Mouse (Mus musculus) myocyte (in vitro differentiated cells): ENCODE measurements around the gene Shh.

Experiments
- CEBPB ChIP-seq: IDR thresholded peaks from 2 replicates; pipeline ENCODE4 v1.6.1; 2011; ENCODE audit warnings: mild to moderate bottlenecking, moderate library complexity; ENCODE audit not compliant: poor library complexity, insufficient read depth, severe bottlenecking
- E2F4 ChIP-seq: IDR thresholded peaks from one replicate; pipeline ENCODE4 v1.6.1; 2011; ENCODE audit warnings: mild to moderate bottlenecking, control low read depth, moderate library complexity; ENCODE audit not compliant: insufficient read depth
- MAX ChIP-seq: IDR thresholded peaks from one replicate; pipeline ENCODE4 v1.6.1; 2011; ENCODE audit warnings: low read depth, mild to moderate bottlenecking, control low read depth
- MYOD1 ChIP-seq, 3 experiments: IDR thresholded peaks; one replicate each; pipeline ENCODE4 v1.6.1; 2011; ENCODE audit warnings: control low read depth in 2 of 3, low read depth in 2 of 3, mild to moderate bottlenecking in 2 of 3, moderate library complexity in 1 of 3; ENCODE audit not compliant: insufficient read length in 2 of 3, control insufficient read depth in 1 of 3
- MYOG ChIP-seq, 3 experiments: IDR thresholded peaks; one replicate each; pipeline ENCODE4 v1.6.1; 2011; ENCODE audit warnings: control low read depth in 2 of 3, low read depth in 2 of 3, mild to moderate bottlenecking in 2 of 3; ENCODE audit not compliant: insufficient read length in 2 of 3, control insufficient read depth in 1 of 3, insufficient read depth in 1 of 3
- POLR2A ChIP-seq: IDR thresholded peaks from one replicate; pipeline ENCODE4 v1.6.1; 2011; ENCODE audit warnings: low read depth, mild to moderate bottlenecking, control low read depth, moderate library complexity; ENCODE audit not compliant: insufficient read length
- POLR2AphosphoS2 ChIP-seq: IDR thresholded peaks from one replicate; pipeline ENCODE4 v1.6.1; 2011; ENCODE audit warnings: low read depth, control low read depth; ENCODE audit not compliant: insufficient read length
- REST ChIP-seq: IDR thresholded peaks from one replicate; pipeline ENCODE4 v1.6.1; 2011; ENCODE audit warnings: mild to moderate bottlenecking, control low read depth, moderate library complexity; ENCODE audit not compliant: insufficient read depth, insufficient read length
- SRF ChIP-seq: IDR thresholded peaks from one replicate; pipeline ENCODE4 v1.6.1; 2011; ENCODE audit warnings: low read depth; ENCODE audit not compliant: control insufficient read depth, insufficient read length
- TCF12 ChIP-seq: IDR thresholded peaks from one replicate; pipeline ENCODE4 v1.6.1; 2011; ENCODE audit warnings: mild to moderate bottlenecking, control low read depth; ENCODE audit not compliant: poor library complexity, insufficient read depth, severe bottlenecking
- TCF3 ChIP-seq: IDR thresholded peaks from one replicate; pipeline ENCODE4 v1.6.1; 2011; ENCODE audit warnings: low read depth, control low read depth; ENCODE audit not compliant: insufficient read length
- USF1 ChIP-seq: IDR thresholded peaks from one replicate; pipeline ENCODE4 v1.6.1; 2011; ENCODE audit warnings: low read depth, mild to moderate bottlenecking, control low read depth, moderate library complexity

DNA sequence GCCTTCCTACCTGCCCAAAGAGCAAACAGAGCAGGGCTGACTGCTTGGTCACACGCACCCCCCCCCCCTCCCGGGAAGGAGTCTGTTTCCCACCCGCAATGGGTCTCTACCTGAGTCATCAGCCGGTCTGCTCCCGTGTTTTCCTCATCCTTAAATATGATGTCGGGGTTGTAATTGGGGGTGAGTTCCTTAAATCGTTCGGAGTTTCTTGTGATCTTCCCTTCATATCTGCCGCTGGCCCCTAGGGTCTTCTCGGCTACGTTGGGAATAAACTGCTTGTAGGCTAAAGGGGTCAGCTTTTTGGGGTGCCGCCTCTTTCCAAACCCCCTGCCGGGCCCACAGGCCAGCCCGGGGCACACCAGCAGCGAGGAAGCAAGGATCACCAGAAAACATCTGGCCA, 705 bp downstream of the Shh start:
- TF ChIP-seq USF1 (no peak), POLR2A (no peak), POLR2AphosphoS2 (no peak), TCF12 (no peak), CEBPB (no peak), MYOD1 (IDR thresholded peaks at IDR 0.05; ENCODE audit: control insufficient read depth in 1 of 3, insufficient read length in 2 of 3, low read depth in 2 of 3) (no peak), MAX (no peak), E2F4 (no peak), SRF (no peak), MYOG (IDR thresholded peaks at IDR 0.05; ENCODE audit: control insufficient read depth in 1 of 3, insufficient read depth in 1 of 3, insufficient read length in 2 of 3, low read depth in 2 of 3) (no peak), REST (no peak), TCF3 (no peak)
